Mouse (Mus musculus): ENCODE measurements around the gene Slc24a2.

The Slc24a2 gene

GRCm38 (mm10) chr4:86942656-86943055 lies 287.6 kb downstream of the Slc24a2 start:
- no peak for DNase-seq

- no peak for DNase-seq
Measured at GRCm38 (mm10) chr4:86936706-86937105, 293.6 kb downstream of the Slc24a2 start.

GRCm38 (mm10) chr4:86936217-86936616 lies 294.1 kb downstream of the Slc24a2 start:
- DNase-seq: no peak
